Mouse (Mus musculus) bone marrow, adult 2 months (tissue): ENCODE data around the gene Hcn4. TPM values are rescaled to one million over a fixed set of nuclear protein-coding genes. Genes with fewer than 3 reads are reported as not detected.

Source experiments
- H3K27ac ChIP-seq: fragments of 200-500 bp; 2 replicates; pipeline ENCODE4 v1.5.1; 2012; ENCODE audit warnings: low read depth, mild to moderate bottlenecking, control low read depth, inconsistent platforms, low read length; ENCODE audit not compliant: control insufficient read depth, poor library complexity, insufficient read depth
- H3K4me1 ChIP-seq: fragments of 200-500 bp; 2 replicates; pipeline ENCODE4 v1.6.1; 2011; ENCODE audit warnings: low read length; ENCODE audit not compliant: control insufficient read depth, insufficient read depth
- H3K4me3 ChIP-seq: fragments of 200-500 bp; replicated peaks from 2 replicates; pipeline ENCODE3; 2011; ENCODE audit warnings: mild to moderate bottlenecking, low read depth, low read length, control low read depth; ENCODE audit not compliant: control insufficient read depth
- CTCF ChIP-seq: fragments of 200-500 bp; IDR thresholded peaks from 2 replicates; pipeline ENCODE4 v1.5.1; 2011; ENCODE audit warnings: low read length, control low read depth; ENCODE audit not compliant: control insufficient read depth, insufficient read depth
- POLR2A ChIP-seq: fragments of 200-500 bp; IDR thresholded peaks from 2 replicates; pipeline ENCODE4 v1.6.1; 2011; ENCODE audit warnings: low read depth, mild to moderate bottlenecking, control low read depth, low read length, borderline replicate concordance; ENCODE audit not compliant: control insufficient read depth
- WGBS: fragments of 180-500 bp; shearing (Covaris S2); methylation state at CpG from one replicate; pipeline ENCODE4 v1.1.7; 2018; 5-methylcytosine and 5-hydroxymethylcytosine counted together
- polyA plus RNA-seq: library from polyadenylated mRNA; stranded (reverse); fragments of >200 nt; gene quantifications from 2 replicates; pipeline ENCODE4 v1.2.4, GENCODE M21; 2011; ENCODE audit warnings: low replicate concordance; ENCODE audit not compliant: missing spikeins, insufficient read depth, insufficient read length

Hcn4 gene
- not detected in 2 replicates for polyA plus RNA-seq

DNA sequence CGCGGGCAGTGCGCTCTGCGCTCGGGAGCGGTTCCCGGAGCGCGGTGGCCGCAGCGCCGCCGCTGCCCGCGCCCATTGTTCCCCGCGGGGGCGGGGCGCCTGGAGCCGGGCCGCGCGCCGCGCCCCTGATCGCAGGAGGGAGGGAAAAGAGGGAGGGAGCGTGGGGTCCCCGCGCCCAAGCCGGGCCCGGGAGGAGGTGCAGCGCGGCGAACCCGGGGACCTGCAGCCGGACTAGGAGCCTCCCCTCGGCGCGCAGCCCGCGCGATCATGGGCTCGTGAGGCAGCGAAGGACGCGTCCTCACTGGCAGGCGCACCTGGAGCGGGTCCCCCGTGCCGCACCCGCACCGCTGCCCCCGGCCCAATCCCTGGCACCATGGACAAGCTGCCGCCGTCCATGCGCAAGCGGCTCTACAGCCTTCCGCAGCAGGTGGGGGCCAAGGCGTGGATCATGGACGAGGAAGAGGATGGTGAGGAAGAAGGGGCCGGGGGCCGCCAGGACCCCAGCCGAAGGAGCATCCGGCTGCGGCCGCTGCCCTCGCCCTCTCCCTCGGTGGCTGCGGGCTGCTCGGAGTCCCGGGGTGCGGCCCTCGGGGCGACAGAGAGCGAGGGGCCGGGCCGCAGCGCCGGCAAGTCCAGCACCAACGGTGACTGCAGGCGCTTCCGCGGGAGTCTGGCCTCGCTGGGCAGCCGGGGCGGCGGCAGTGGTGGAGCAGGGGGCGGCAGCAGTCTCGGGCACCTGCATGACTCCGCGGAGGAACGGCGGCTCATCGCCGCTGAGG is at the start of gene Hcn4:
Gene Hcn4 (plus strand): TSS at position 274 of the 779 bp plus-strand sequence.
- 2% methylated on average over 91 of the region's 95 CpGs for WGBS
- TF ChIP-seq POLR2A (no peak), CTCF (no peak)
- Histone ChIP-seq H3K27ac (no peak within 1 kb of the TSS; the same call in 1 of the 2 replicates), H3K4me3 (no peak within 1 kb of the TSS), H3K4me1 (no peaks in the 10 kb centered on the region)

DNA sequence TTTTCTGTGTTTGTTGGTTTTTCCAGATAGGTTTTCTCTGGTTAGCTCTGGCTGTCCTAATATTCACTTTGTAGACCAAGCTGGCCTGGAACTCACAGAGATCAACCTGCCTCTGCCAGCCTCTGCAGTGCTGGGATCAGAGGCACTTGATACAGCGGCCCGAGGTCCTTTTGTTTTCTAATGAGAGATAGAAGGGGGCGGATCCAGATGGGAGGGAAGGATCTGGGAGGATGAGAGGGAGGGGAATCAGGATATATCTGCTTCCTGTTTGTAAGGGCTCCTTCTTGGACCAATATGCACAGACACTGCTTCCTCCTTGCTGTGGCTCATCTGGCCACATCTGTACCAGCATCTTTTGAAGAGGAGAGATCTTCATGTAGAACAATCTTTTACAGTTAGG is 48.5 kb upstream of the Hcn4 start:
- WGBS, result 67% methylated on average over 3 of the region's 3 CpGs
- Histone ChIP-seq H3K4me3 (no peak overlapping the region), H3K4me1 (no peaks in the 10 kb centered on the region), H3K27ac (no peak overlapping the region)
- TF ChIP-seq CTCF (no peak), POLR2A (no peak)

DNA sequence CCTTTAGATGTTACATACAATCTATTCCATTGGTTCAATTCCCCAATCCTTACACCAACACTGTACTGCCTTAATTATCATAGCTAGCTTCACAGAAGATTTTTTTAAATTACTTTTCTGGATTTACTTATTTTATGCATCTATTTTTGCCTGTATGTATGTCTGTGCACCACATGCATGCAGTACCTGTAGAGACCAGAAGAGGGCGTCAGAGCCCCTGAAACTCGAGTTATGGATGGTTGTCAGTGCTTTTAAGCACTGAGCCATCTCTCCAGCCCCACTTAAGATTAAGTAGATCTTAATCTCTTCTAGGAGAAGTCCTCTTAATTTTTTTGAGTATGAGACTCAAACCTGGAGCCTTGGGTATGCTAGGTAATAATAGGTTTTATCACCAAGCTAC is 47.8 kb upstream of the Hcn4 start:
- WGBS, result 13% methylated on average over 2 of the region's 2 CpGs
- no peaks in the 10 kb centered on the region for H3K4me1 ChIP-seq

DNA sequence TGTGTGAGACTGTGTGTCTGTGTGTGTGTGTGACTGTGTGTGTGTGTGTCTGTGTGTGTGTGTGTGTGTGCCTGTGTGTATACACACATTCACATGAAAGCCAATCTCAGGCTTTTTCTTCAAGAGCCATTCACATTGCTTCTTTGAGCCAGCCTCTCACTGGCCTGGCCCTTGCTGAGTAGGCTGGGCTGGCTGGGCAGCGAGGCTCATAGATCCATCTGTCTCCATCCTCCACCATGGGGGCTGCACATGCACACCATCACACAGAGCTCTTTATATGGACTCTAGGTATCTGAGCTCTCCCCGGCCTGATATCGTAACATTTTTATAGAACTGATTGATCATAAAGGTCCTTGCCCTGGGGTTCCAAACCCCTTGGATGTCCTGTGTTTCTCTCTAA is 33.7 kb upstream of the Hcn4 start:
- 86% methylated on average over 3 of the region's 3 CpGs for WGBS
- no peak overlapping the region for H3K4me3 ChIP-seq
- H3K27ac ChIP-seq, result no peak overlapping the region
- no peaks in the 10 kb centered on the region for H3K4me1 ChIP-seq
- TF ChIP-seq POLR2A (no peak), CTCF (no peak)

More for the DNA sequence above, 47.8 kb upstream of the Hcn4 start:
- H3K4me3 ChIP-seq, result no peak overlapping the region
- no peak overlapping the region for H3K27ac ChIP-seq
- TF ChIP-seq POLR2A, result no peak
- no peak for TF ChIP-seq CTCF

DNA sequence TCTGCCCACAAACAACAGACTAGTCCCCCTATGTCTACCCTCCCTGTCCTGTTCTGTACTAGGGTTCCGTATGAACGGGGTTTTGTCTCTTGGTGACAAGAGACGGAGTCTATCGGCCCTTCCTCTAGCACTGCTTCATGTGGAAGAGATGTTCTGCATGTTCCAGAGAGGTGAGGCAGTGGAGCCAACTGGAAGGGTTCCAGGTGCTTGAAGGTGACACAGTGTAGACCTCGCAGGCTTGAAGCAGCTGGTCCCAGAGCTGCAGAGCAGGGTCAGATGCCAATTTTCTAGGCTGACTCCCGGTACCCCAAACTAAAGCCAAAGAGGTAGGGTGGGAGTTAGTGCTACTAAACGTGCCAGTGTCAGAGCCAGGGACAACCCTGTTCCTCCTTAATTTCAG is 25.1 kb upstream of the Hcn4 start:
- WGBS, result 76% methylated on average over 7 of the region's 7 CpGs
- Histone ChIP-seq H3K4me3 (no peak overlapping the region), H3K4me1 (no peaks in the 10 kb centered on the region)

DNA sequence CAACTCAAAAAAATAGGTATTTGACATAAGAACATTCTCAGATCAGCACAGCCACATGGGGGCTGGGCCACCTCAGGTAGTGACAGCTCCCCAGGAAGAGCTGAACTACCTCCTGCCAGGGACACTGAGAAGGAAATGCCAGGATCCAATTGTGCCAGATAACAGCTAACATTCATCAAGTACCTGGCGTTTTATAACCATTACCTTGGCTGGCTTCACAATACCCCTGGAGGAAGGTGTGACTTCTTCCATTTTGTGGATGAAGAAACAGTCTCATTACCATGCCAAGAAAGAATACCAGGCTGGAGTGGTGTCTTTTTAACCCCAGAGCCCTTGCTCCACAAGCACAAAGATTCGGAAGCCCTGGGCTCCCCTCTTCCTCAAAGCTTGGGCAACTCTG is 21.8 kb upstream of the Hcn4 start:
- TF ChIP-seq POLR2A (no peak), CTCF (no peak)
- Histone ChIP-seq H3K27ac (no peak overlapping the region; the same call in 1 of the 2 replicates), H3K4me3 (no peak overlapping the region), H3K4me1 (no peaks in the 10 kb centered on the region)
- WGBS, result 65% methylated on average over 2 of the region's 2 CpGs

More for the DNA sequence above, 25.1 kb upstream of the Hcn4 start:
- no peak overlapping the region for H3K27ac ChIP-seq
- no peak for TF ChIP-seq CTCF
- no peak for TF ChIP-seq POLR2A

DNA sequence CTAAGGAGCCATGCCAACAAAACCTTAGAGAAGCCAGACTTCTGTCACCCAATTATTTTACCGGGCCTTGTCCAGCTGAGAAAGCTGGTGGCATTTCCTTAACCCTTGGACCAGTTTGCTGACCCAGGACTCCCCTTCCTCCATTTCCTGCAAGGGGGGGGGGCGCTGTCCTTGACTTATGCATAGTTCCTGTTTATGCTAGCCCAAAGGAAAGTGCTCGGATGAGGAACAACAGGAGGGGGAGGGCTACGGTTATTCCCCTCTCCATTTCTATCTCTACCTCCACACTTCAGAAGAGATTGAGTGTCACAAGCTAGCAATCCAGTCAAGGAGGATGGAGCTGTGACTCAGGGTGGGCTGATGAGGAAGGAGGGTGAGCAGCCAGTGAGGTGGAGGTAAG is 20.9 kb upstream of the Hcn4 start:
- Histone ChIP-seq H3K4me1 (no peaks in the 10 kb centered on the region), H3K4me3 (no peak overlapping the region), H3K27ac (no peak overlapping the region)
- WGBS, result 21% methylated on average over 4 of the region's 4 CpGs
- TF ChIP-seq POLR2A (no peak), CTCF (no peak)

DNA sequence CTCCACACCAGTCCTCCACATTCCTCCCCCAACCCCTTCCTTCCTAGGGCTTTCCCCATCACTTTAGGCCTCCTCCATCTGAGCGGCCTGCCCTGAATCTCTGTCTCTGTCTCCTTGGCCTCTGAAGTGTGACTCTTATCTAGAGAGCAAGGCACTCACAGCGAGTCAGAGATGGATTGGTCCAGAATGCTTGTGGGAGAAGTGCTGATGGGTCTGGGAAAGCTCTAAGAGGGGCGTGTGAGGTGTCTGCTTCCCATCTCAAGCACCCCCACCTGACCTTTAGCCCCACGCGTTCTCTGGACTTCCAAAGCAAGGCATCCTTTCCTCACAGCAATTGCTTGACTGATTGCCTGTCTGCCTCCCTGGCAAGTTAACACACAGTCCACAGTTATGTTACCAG is 20.4 kb upstream of the Hcn4 start:
- Histone ChIP-seq H3K4me1 (no peaks in the 10 kb centered on the region), H3K27ac (no peak overlapping the region), H3K4me3 (no peak overlapping the region)
- TF ChIP-seq POLR2A (no peak), CTCF (no peak)
- 68% methylated on average over 5 of the region's 5 CpGs for WGBS

DNA sequence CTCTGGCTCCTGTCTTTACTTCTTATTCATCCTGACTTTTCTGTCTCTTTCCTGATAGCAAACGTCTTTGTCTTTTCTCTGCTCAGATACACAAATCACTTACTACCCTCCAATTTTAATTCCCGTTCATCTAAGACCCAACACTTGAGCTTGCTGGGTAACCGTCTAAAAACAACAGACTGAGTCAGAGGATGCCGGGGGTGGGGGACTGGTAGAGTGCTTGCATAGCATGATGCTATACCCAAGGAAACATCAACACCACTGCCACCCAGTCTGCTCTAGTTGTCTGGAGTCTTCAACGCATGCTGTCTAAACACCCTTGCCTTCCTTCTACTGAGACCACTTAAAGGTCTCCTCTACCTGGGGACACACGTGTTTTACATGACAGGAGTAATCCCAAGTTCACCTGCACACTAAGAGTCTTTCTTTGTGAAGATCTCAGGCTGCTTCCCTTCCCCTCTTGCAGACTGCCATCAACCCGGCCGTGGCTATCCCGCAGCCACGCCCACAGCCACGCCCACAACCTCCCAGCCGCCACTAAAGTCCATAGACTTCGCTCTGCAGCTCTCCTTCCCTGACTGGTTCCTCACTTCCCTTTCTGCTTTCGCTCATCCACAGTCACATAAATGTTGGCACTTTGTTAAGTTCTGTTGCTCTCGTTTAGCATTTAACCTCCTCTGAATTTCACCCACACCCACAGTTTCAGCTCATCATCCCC is 17.5 kb upstream of the Hcn4 start:
- no peaks in the 10 kb centered on the region for H3K4me1 ChIP-seq
- no peak overlapping the region for H3K4me3 ChIP-seq
- 11% methylated on average over 15 of the region's 15 CpGs for WGBS
- TF ChIP-seq POLR2A (no peak), CTCF (no peak)
- H3K27ac ChIP-seq, result no peak overlapping the region
